Mouse (Mus musculus): Measurements from ENCODE around the gene Rftn1. TPM values are rescaled to one million over a fixed set of nuclear protein-coding genes. Genes with fewer than 3 reads are reported as not detected.

Rftn1 gene
- total RNA-seq, 2 experiments from 2014 or later, result 52.4 to 53.7 TPM

GRCm38 (mm10) chr17:50048209-50048608 lies 142.3 kb downstream of the Rftn1 start:
- DNase-seq, result peak in 1 of 2 experiments; percentile 46
- intact Hi-C loops (cut with DNase I), result no loop called here

DNA sequence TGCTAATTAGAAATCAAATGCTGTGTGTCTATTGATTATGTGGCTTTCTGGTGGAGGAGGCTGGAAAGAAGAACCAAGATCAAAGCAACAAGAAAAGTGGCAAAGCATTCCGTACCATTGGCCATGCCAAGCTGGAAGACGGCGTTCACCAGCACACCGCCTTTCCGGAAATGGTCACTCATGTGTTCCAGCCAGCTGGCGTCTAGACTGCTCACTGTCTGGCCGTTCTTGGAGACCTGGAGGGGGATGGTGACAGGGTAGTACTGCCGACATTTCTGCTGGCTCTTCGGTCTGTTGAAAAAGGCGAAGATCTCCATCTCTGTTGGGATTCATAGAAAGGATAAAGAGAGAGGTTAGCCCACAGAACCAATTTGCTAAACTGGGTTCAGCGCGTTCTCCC lies 143.3 kb downstream of the Rftn1 start:
- no peak for DNase-seq
- intact Hi-C loops (cut with DNase I), result no loop called here

DNA sequence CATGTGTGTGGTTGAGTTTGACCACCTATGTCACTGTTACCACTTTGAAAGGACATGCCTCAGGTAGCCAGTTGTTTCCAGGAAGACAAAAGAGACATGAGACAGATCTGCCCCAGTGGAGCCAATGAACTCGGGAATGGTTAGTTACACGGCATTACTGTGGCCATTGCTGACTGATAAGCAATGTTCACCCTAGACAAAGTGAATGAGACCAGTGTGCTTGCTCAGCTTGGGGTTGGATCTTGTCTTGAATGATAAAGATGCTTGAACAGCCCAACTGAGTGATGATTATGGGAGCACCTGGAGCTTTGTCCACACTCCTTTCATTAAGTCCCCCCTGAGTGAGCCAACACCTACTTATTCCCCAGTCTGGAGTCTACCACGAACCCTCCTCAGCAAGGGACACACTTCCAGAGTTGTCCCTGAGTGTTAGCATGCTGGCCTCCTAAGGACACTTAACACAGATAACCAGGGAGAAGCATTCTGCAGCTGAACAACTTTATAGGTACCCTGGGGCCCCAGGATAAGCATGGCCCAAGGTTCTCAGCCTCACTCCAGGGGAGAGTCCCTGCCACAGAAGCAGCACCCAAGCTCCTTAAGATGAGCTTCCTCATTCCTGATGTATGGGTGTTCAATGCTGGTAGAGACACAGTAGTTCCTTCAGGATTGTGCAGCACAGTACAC lies 149.6 kb downstream of the Rftn1 start:
- intact Hi-C loops (cut with DNase I), result no loop called here
- no peak for DNase-seq

GRCm38 (mm10) chr17:50037882-50038665 lies 152.4 kb downstream of the Rftn1 start:
- DNase-seq, result no peak
- intact Hi-C loops (cut with DNase I), result no loop called here

DNA sequence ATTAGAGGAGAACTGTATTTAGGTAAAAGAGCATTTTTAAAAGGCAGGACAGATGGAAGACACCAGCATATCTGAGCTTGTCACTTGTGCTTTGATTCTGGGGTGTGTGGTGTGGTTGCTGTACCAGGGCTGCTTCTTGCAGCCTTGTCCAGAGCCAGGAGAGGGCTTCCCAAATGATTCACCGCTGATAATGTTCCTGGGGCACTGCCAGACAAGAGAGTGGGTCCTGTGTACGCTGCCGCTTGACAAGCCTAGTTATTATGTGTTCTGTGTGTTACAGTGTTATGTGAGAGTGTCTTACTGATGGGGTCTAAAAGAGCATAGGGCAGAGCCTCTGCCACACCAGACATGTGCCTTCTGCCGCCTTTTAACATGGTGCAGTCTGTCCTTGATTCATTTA lies 153.1 kb downstream of the Rftn1 start:
- intact Hi-C loops (cut with DNase I), result no loop called here
- no peak for DNase-seq

- no peak for DNase-seq
- intact Hi-C loops (cut with DNase I), result no loop called here
Measured at GRCm38 (mm10) chr17:50036751-50037385, 153.6 kb downstream of the Rftn1 start.

- intact Hi-C loops (cut with DNase I), result loop anchor here (5.0 kb wide), 1 partner anchor 46 kb away; no protein-coding TSS in a partner anchor
- DNase-seq, result no peak
Measured at GRCm38 (mm10) chr17:50033698-50034097, 156.8 kb downstream of the Rftn1 start.

GRCm38 (mm10) chr17:50031548-50032491 lies 158.7 kb downstream of the Rftn1 start:
- intact Hi-C loops (cut with DNase I), result loop anchor here (5.0 kb wide), 1 partner anchor 45 kb away; no protein-coding TSS in a partner anchor
- DNase-seq, result no peak

DNA sequence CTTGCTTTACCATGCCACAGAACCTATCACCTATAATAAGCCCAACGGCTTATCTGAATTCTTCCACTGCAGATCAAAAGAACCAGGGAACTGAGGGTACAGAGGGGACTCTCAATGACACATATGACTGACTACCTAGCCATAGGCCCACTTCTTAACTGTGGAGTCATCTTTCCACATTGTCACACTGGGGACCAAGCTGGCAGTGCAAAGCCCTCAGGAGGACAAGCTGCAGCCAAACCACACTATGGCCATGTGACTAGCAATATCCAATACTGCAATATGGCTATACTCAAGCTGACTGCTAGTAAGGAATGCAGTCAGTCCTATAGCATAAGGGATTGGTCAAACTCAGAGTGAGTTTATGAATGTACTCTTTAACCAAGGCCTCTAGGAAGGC lies 164.8 kb downstream of the Rftn1 start:
- intact Hi-C loops (cut with DNase I), result no loop called here

DNA sequence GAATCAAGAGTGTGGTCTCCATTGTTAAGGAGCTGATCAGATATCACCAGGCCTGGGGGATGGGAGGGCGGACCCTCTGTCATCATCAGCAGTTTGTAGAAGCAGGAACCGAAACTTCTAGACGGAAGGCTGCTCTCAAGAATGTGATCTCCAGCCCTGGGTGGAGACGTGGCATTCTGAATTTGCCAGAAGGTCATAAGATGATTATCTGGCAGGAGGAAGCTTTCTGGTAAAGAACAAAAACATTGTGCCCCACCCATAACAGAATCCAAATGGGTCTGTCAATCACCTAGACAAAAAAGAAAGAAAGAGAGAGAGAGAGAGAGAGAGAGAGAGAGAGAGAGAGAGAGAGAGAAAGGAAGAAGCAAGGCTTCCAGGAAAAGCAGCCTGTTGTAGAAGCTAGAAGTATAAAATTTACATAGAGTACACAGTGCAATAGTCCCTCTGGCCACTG lies 165.3 kb downstream of the Rftn1 start:
- intact Hi-C loops (cut with DNase I), result no loop called here
- no peak for DNase-seq

More for the DNA sequence above, 164.8 kb downstream of the Rftn1 start:
- DNase-seq, result no peak

- intact Hi-C loops (cut with DNase I), result no loop called here
- DNase-seq, result no peak
Measured at GRCm38 (mm10) chr17:50021400-50021799, 169.1 kb downstream of the Rftn1 start.

GRCm38 (mm10) chr17:50020211-50021001 lies 170.1 kb downstream of the Rftn1 start:
- peak; percentile 30 to 48 for DNase-seq
- intact Hi-C loops (cut with DNase I), result no loop called here

- intact Hi-C loops (cut with DNase I), result no loop called here
- no peak for DNase-seq
Measured at GRCm38 (mm10) chr17:50019819-50020210, 170.7 kb downstream of the Rftn1 start.

GRCm38 (mm10) chr17:50019090-50019489 lies 171.4 kb downstream of the Rftn1 start:
- intact Hi-C loops (cut with DNase I), result no loop called here
- no peak for DNase-seq

GRCm38 (mm10) chr17:50014708-50015107 lies 175.8 kb downstream of the Rftn1 start:
- no peak for DNase-seq
- intact Hi-C loops (cut with DNase I), result no loop called here

DNA sequence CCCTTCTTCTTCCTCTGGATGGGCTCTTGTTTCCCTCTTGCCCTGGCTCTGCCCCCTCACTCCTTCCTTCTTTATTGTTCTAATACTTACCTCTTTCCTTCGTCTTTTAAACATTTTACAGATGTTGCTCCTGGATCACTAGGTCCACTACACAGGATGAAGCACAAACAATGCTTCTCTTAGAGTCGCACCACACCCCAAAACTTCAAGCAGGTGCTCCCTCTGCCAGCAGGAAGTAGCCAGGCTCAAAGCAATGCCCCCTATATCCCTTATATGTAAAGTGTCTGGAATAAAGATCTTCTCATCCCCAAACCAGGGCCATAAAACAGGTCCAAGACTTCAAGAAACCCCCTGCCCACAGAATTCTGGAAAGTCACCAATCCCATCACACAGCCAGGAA lies 176.6 kb downstream of the Rftn1 start:
- intact Hi-C loops (cut with DNase I), result no loop called here
- DNase-seq, result no peak

DNA sequence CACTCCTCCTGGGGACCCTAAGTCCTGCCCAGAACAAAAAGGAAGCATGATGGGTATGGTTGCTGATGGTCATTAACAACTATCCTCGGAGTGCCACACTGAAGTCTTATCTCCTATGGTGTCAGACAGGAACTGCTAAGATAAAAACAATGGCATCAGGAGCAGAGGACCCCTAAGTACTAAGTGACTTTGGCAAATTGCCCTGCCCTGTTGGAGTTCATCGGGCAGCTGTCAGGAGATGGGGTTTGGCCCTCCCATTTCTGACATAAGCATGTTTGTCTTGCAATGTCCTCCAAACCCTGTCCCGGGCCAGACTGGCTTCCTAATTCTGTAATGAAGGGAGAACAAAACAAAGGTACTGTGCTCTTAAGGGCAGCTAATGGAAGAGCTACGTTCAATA lies 180.4 kb downstream of the Rftn1 start:
- intact Hi-C loops (cut with DNase I), result no loop called here
- DNase-seq, result no peak

GRCm38 (mm10) chr17:50006721-50007351 lies 183.6 kb downstream of the Rftn1 start:
- intact Hi-C loops (cut with DNase I), result no loop called here
- peak in 1 of 2 experiments; percentile 38 for DNase-seq

GRCm38 (mm10) chr17:50006338-50006720 lies 184.1 kb downstream of the Rftn1 start:
- intact Hi-C loops (cut with DNase I), result no loop called here
- no peak for DNase-seq
